Mouse (Mus musculus) embryonic stem cell, embryonic (primary cell): ENCODE results near the gene Cacna1d.

Experiments
- CTCF ChIA-PET, 4 experiments: fragments of 300-600 bp in 2 of 4; fragments of 350-600 bp in 2 of 4; sonication (Branson Sonifier 250); formaldehyde crosslinking; loops; one replicate each; lab custom pipeline; 2022; ENCODE audit warnings: inconsistent platforms in 2 of 4; lab: Charles Lee
- POLR2A ChIA-PET, 4 experiments: fragments of 300-600 bp in 2 of 4; fragments of 350-600 bp in 2 of 4; sonication (Branson Sonifier 250); formaldehyde crosslinking; loops; one replicate each; lab custom pipeline; 2022; ENCODE audit warnings: antibody characterized with exemption in 4 of 4, inconsistent platforms in 1 of 4; lab: Charles Lee

Cacna1d gene

GRCm38 (mm10) chr14:30130092-30130491 lies 361.2 kb downstream of the Cacna1d start:
- ChIA-PET POLR2A (interaction anchor here in 2 of 4 experiments (0.5 to 1.2 kb wide), 5 partner anchors 69 to 525 kb away, joined by 3 to 7 read pairs (median 3); no protein-coding TSS in a partner anchor), CTCF (interaction anchor here (0.5 to 1.9 kb wide), 34 partner anchors 10 to 696 kb away, joined by 3 to 14 read pairs (median 3); partner anchors contain the start of genes Dcp1a (in 2 of the 4), Chdh (in 1 of the 4) and Il17rb (in 1 of the 4))

- CTCF ChIA-PET, result interaction anchor here (0.5 to 1.9 kb wide), 35 partner anchors 11 to 1805 kb away, joined by 3 to 17 read pairs (median 3); partner anchors contain the start of genes Dcp1a (in 2 of the 4), Chdh (in 1 of the 4) and Il17rb (in 1 of the 4)
- POLR2A ChIA-PET, result interaction anchor here in 2 of 4 experiments (0.5 to 1.3 kb wide), 7 partner anchors 17 to 526 kb away, joined by 3 to 7 read pairs (median 3); no protein-coding TSS in a partner anchor
Measured at GRCm38 (mm10) chr14:30129378-30129777, 361.9 kb downstream of the Cacna1d start.

GRCm38 (mm10) chr14:30124951-30125690 lies 366.1 kb downstream of the Cacna1d start:
- CTCF ChIA-PET, result interaction anchor here in 3 of 4 experiments (0.5 to 1.1 kb wide), 3 partner anchors 16 to 1676 kb away, joined by 3 to 8 read pairs (median 4); no protein-coding TSS in a partner anchor
- POLR2A ChIA-PET, result interaction anchor here in 1 of 4 experiments (0.5 kb wide), 1 partner anchor 329 kb away, joined by 3 read pairs; no protein-coding TSS in a partner anchor

- ChIA-PET CTCF (interaction anchor here in 1 of 4 experiments (1.1 kb wide), 1 partner anchor 11 kb away, joined by 4 read pairs; no protein-coding TSS in a partner anchor), POLR2A (no interaction called here)
Measured at GRCm38 (mm10) chr14:30120023-30120422, 371.2 kb downstream of the Cacna1d start.

- ChIA-PET CTCF (interaction anchor here in 1 of 4 experiments (1.0 kb wide), 1 partner anchor 16 kb away, joined by 3 read pairs; no protein-coding TSS in a partner anchor), POLR2A (no interaction called here)
Measured at GRCm38 (mm10) chr14:30113392-30114108, 377.7 kb downstream of the Cacna1d start.

GRCm38 (mm10) chr14:30109079-30109478 lies 382.2 kb downstream of the Cacna1d start:
- ChIA-PET CTCF (interaction anchor here (0.5 to 3.6 kb wide), 27 partner anchors 9 to 1143 kb away, joined by 3 to 15 read pairs (median 3); no protein-coding TSS in a partner anchor), POLR2A (interaction anchor here in 1 of 4 experiments (1.1 kb wide), 1 partner anchor 100 kb away, joined by 4 read pairs; the partner anchor contains the start of genes Chdh and Il17rb)

GRCm38 (mm10) chr14:30106550-30106949 lies 384.7 kb downstream of the Cacna1d start:
- CTCF ChIA-PET, result interaction anchor here in 1 of 4 experiments (0.6 kb wide), 1 partner anchor 611 kb away, joined by 3 read pairs; no protein-coding TSS in a partner anchor
- POLR2A ChIA-PET, result no interaction called here

- CTCF ChIA-PET, result no interaction called here
- POLR2A ChIA-PET, result interaction anchor here in 1 of 4 experiments (1.2 kb wide), 1 partner anchor 23 kb away, joined by 3 read pairs; no protein-coding TSS in a partner anchor
Measured at GRCm38 (mm10) chr14:30105551-30105950, 385.7 kb downstream of the Cacna1d start.

- CTCF ChIA-PET, result interaction anchor here (0.6 to 1.5 kb wide), 5 partner anchors 10 to 660 kb away, joined by 3 read pairs; no protein-coding TSS in a partner anchor
- POLR2A ChIA-PET, result interaction anchor here in 2 of 4 experiments (0.8 to 1.2 kb wide), 2 partner anchors 12 to 25 kb away, joined by 3 read pairs; no protein-coding TSS in a partner anchor
Measured at GRCm38 (mm10) chr14:30103946-30104536, 387.2 kb downstream of the Cacna1d start.

- CTCF ChIA-PET, result no interaction called here
- POLR2A ChIA-PET, result no interaction called here
Measured at GRCm38 (mm10) chr14:30097239-30097638, 394.0 kb downstream of the Cacna1d start.

- ChIA-PET POLR2A (no interaction called here), CTCF (interaction anchor here in 1 of 4 experiments (0.9 to 1.4 kb wide), 2 partner anchors 18 to 37 kb away, joined by 3 read pairs; no protein-coding TSS in a partner anchor)
Measured at GRCm38 (mm10) chr14:30092426-30092825, 398.8 kb downstream of the Cacna1d start.

- CTCF ChIA-PET, result interaction anchor here in 1 of 4 experiments (0.9 to 1.4 kb wide), 2 partner anchors 18 to 38 kb away, joined by 3 read pairs; no protein-coding TSS in a partner anchor
Measured at GRCm38 (mm10) chr14:30092021-30092420, 399.2 kb downstream of the Cacna1d start.

GRCm38 (mm10) chr14:30079729-30080128 lies 411.5 kb downstream of the Cacna1d start:
- POLR2A ChIA-PET, result no interaction called here
- CTCF ChIA-PET, result no interaction called here

More at GRCm38 (mm10) chr14:30092021-30092420, 399.2 kb downstream of the Cacna1d start:
- POLR2A ChIA-PET, result interaction anchor here in 1 of 4 experiments (0.8 kb wide), 1 partner anchor 12 kb away, joined by 3 read pairs; no protein-coding TSS in a partner anchor

- ChIA-PET POLR2A (no interaction called here), CTCF (no interaction called here)
Measured at GRCm38 (mm10) chr14:30078115-30078808, 413.0 kb downstream of the Cacna1d start.

GRCm38 (mm10) chr14:30075268-30075887 lies 415.9 kb downstream of the Cacna1d start:
- ChIA-PET CTCF (no interaction called here), POLR2A (no interaction called here)

- POLR2A ChIA-PET, result interaction anchor here in 2 of 4 experiments (0.5 to 1.6 kb wide), 3 partner anchors 10 to 97 kb away, joined by 3 to 4 read pairs (median 4); no protein-coding TSS in a partner anchor
- CTCF ChIA-PET, result no interaction called here
Measured at GRCm38 (mm10) chr14:30068566-30068965, 422.7 kb downstream of the Cacna1d start.

GRCm38 (mm10) chr14:30066752-30067151 lies 424.5 kb downstream of the Cacna1d start:
- ChIA-PET POLR2A (interaction anchor here in 1 of 4 experiments (1.4 kb wide), 1 partner anchor 16 kb away, joined by 3 read pairs; no protein-coding TSS in a partner anchor), CTCF (interaction anchor here in 1 of 4 experiments (1.1 kb wide), 1 partner anchor 42 kb away, joined by 3 read pairs; no protein-coding TSS in a partner anchor)
